Mouse (Mus musculus) ES-E14 (cell line): ENCODE measurements at regions not wholly inside any gene's neighbourhood (a gene's known extent, or its start where the extent isn't known, plus 50 kb on each side); places are given as distances from the start of the nearest gene placed in this dataset.

Experiments
- CHD2 ChIP-seq: IDR thresholded peaks from 2 replicates; pipeline ENCODE4 v1.6.1; 2014; ENCODE audit warnings: mild to moderate bottlenecking, low read depth, low read length, inconsistent platforms
- MAFK ChIP-seq: IDR thresholded peaks from 2 replicates; pipeline ENCODE4 v1.6.1; 2014; ENCODE audit warnings: mild to moderate bottlenecking, low read depth, low read length, inconsistent platforms; ENCODE audit not compliant: insufficient read depth
- ZNF384 ChIP-seq: IDR thresholded peaks from 2 replicates; pipeline ENCODE4 v1.6.1; 2012; ENCODE audit warnings: low read depth, low read length, inconsistent platforms

DNA sequence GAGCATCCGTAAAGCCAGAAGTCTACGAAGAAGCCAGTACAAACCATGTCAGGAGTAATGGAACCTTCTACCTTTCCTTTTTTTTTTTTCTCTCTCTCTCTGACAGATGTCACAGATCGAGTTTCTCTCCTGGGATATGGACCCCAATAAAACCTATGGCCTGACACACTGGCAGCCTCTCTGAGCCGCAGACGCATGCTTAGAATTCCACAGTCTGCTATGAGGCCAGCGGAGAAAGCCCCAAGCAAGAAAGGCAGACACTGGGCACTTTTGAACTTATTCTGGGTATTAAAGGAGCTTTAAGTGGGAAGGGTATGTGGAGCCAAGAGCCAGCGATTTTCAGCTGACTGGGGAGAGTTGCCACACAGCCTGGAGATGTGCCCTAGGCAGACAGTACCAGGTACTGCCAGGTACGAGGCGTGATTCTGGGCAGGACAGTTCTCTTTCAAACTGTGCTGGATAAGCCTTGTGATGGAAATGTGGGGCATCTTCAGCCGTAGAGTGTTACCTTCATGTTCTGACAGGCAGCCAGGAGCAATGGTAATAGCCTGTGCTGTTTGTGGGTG, 271.8 kb downstream of the Foxo1 start:
- TF ChIP-seq CHD2 (no peak), MAFK (no peak), ZNF384 (no peak)
